Mouse (Mus musculus) ES-E14 (cell line): Measurements from ENCODE around the gene Iffo2.

Source experiments
- CHD2 ChIP-seq: IDR thresholded peaks from 2 replicates; pipeline ENCODE4 v1.6.1; 2014; ENCODE audit warnings: mild to moderate bottlenecking, low read depth, low read length, inconsistent platforms
- HCFC1 ChIP-seq: IDR thresholded peaks from 2 replicates; pipeline ENCODE4 v1.6.1; 2012; ENCODE audit warnings: low read length, inconsistent platforms, borderline replicate concordance; ENCODE audit not compliant: insufficient read depth
- ZC3H11A ChIP-seq: IDR thresholded peaks from 2 replicates; pipeline ENCODE4 v1.6.1; 2012; ENCODE audit warnings: low read depth, mild to moderate bottlenecking, inconsistent platforms, low read length, borderline replicate concordance

GRCm38 (mm10) chr4:139584704-139585103 lies 54.4 kb downstream of the Iffo2 start:
- TF ChIP-seq CHD2: no peak
- no peak for TF ChIP-seq ZC3H11A
- TF ChIP-seq HCFC1: no peak
